Mouse (Mus musculus) stomach, postnatal 0 days (tissue): ENCODE measurements around the gene Ahcy.

ENCODE experiments used
- CTCF ChIP-seq: IDR thresholded peaks from 2 replicates; pipeline ENCODE4 v1.5.1; 2016; ENCODE audit warnings: antibody characterized with exemption, low read depth, mild to moderate bottlenecking, moderate library complexity
- EP300 ChIP-seq: optimal IDR thresholded peaks from 2 replicates; pipeline ENCODE3; 2016; ENCODE audit warnings: antibody characterized with exemption

DNA sequence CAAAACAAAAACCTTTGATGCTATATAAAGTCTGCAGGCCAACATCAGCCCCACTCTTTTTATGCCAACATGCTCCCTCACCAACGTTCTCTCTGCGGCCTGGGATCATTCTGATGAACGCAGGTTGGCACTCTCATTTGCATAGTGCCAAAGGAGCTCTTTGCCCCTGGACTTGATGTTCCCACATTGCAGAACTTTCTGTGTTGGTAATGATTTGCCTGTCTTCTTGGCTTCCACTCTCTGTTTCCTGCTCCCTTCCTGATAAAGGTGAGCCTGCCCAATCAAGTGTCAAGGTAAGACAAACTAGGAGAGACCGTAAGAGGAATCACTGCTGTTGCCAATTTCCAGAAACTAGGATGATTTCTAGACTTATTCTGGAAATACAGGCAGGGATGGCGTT, 10.2 kb upstream of the Ahcy start:
- TF ChIP-seq CTCF (no peak), EP300 (no peak)
